Mouse (Mus musculus): ENCODE results near the gene Adamtsl3.

The Adamtsl3 gene

DNA sequence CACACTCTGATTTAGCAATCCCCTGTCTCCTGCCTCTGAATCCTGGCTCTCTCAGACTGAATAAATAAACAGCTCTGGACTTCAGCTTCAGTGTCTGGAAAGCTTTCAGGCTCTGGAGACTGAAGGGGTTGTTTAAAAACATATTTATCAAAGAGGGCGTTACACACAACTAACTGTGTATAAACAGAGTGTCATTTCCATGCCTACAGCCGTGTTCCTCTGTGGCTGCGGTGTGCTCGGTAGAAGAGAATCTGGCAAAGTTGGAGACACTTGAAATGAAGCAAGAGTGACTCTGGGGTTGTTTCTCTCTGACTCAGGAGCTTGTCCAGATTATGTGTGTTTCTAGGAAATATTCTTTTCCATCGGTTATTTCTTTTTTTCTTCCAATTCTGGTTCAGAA is 167.0 kb downstream of the Adamtsl3 start:
- no peak for ATAC-seq (ENCODE audit: low TSS enrichment)

DNA sequence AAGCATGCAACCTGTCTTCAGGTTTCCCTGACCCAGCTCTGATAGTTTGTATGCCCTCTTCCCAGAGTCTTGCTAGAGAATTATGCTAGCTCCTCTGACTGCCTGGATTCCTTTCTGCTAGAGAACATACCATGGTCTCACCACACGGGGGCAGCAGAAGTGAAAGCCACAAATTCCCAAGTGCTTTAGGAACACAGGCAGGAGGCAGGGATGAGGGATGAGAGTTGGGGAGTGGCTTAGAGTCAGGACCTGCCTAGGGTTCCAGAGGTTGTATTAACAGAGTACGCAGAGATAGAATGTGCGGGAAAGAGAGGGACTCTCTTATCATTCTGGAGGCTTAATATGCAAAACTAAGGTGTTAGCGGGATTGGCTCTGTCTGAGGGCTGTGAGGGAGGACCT is 168.6 kb downstream of the Adamtsl3 start:
- ATAC-seq (ENCODE audit: low TSS enrichment): peak; percentile 88

GRCm38 (mm10) chr7:82530583-82530982 is 195.1 kb downstream of the Adamtsl3 start:
- ATAC-seq (ENCODE audit: low TSS enrichment): no peak

DNA sequence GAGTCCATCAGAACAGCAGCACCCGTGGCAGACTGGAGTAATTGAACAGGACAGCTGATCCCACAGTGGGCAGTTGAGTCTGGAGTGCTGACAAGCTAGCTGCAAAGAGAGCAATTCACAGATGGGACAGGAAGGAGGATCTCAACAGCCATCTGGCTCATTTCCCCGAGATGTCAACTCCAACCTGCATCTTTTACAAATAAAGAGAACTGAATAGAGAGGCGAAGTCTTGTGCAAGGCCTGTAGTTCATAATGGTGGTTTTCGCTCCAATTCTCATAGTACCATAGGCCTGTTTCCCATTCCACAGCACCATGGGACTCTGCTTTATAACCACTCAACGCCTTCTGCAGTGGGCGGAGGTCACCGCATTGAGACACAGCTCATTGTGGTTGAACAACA is 195.9 kb downstream of the Adamtsl3 start:
- ATAC-seq (ENCODE audit: low TSS enrichment): no peak

DNA sequence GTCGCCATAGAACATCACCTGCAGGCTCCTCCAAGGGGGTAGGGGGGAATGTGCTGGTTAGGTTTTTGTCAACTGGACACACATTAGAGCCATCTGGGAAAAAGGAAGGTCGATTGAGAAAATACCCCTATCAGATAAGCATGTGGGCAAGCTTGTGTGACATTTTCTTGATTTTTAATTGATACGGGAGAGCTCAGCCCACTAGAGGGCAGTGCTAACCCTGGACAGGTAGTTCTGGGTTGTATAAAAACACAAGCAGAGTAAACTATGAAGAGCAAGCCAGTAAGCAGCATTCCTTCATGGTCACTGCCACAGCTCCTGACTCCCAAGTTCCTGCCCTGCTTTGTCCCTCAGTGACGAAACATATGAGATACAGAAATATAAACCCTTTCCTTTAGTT is 197.7 kb downstream of the Adamtsl3 start:
- ATAC-seq (ENCODE audit: low TSS enrichment): no peak

- ATAC-seq (ENCODE audit: low TSS enrichment): no peak
Measured at GRCm38 (mm10) chr7:82533747-82534504, 198.4 kb downstream of the Adamtsl3 start.

- ATAC-seq (ENCODE audit: low TSS enrichment): no peak
Measured at GRCm38 (mm10) chr7:82544390-82544919, 209.0 kb downstream of the Adamtsl3 start.

DNA sequence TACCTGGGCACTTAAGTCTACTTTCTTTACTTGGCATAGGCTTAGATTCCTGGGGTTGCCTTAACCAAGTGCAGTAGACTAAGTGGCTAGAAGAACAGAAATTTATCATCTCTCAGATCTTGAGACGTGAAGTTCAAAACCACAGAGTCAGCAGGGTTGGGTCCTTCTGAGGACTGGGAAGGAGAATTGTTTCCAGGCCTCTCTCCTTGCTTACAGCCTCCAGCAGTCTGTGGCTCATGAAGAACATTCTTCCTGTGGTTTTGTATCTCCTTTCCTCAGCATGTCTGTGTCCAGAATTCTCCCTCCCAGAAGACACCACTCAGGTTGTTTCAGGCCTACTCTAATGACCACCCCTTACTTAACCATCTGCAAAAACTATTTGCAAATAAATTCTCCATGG is 216.5 kb downstream of the Adamtsl3 start:
- ATAC-seq (ENCODE audit: low TSS enrichment): no peak

DNA sequence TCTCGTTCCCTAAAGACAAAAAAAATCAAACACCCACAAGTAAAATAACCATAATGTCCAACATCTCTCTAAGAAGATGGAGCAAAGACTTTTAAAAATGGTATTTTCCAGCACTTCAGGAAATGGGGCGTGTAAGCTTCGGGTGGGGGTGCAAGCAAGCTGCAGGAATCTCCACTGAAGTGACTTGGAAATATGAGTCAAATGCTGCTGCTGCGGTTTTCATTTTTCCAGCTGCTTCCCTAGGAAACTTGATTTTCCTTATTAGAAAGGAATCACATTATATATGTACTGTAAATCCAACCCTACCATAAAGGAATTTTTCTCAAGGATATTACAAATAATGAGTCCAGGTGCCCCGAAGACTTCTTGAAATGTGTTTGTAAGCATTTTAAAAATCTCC is 220.3 kb downstream of the Adamtsl3 start:
- ATAC-seq (ENCODE audit: low TSS enrichment): no peak

DNA sequence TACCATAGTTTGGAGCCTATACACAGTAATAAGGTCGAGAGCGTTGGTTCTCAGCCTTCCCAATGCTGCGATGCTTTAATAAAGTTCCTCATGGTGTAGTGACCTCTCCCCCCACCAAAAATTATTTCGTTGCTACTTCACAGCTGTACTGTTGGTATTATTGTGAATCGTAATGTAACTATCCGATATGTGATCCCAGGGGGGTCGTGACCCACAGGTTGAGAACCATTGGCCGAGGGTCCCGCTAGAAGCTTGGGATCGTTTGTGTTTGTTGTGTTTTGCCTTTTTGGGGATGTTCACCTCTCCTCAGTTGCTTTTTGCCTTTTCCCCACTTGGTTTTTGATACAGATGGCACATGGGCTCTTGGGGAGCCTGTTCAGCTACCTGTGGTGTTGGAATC is 220.9 kb downstream of the Adamtsl3 start:
- no peak for ATAC-seq (ENCODE audit: low TSS enrichment)

GRCm38 (mm10) chr7:82557111-82557510 is 221.6 kb downstream of the Adamtsl3 start:
- no peak for ATAC-seq (ENCODE audit: low TSS enrichment)

- ATAC-seq (ENCODE audit: low TSS enrichment): no peak
Measured at GRCm38 (mm10) chr7:82566688-82567087, 231.2 kb downstream of the Adamtsl3 start.

- ATAC-seq (ENCODE audit: low TSS enrichment): no peak
Measured at GRCm38 (mm10) chr7:82567811-82568210, 232.3 kb downstream of the Adamtsl3 start.

DNA sequence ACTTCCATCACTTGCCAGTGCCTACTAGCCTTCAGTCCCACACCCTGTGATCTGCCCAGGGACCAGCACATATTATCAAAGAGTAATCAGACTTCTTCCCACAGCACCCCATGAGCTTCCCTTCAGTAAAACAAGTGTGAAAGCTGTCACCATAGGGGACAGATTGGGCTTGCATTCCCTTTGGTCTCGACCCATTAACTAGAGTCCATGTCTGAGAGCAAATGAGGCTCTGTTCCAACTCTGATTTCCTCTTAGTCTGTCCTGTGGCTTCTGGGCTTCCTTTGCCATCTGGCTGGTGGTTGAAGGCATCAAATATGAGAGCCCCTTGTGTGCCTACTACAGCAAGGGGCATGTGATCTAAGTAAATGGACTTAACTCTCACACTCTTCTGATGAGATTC is 237.5 kb downstream of the Adamtsl3 start:
- no peak for ATAC-seq (ENCODE audit: low TSS enrichment)

- no peak for ATAC-seq (ENCODE audit: low TSS enrichment)
Measured at GRCm38 (mm10) chr7:82580007-82580406, 244.5 kb downstream of the Adamtsl3 start.

DNA sequence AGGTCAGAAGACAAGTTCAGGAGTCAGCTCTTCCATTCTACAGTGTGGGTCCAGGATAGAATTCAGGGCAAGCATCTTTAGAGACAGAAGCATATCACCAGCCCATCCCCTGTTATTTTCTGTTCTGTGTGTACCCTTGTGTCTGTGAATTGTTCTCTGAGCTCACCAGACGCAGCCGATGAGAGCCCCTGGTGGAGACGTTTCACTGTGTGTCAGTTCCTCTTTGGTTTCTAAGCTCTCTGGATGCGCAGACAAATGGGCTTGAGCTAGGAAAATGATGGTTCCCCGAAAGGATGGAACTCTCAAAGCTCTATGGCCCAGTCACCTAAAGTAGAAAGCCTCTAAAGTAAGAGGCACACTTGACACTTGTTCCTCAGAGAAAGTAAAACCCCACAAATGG is 246.3 kb downstream of the Adamtsl3 start:
- no peak for ATAC-seq (ENCODE audit: low TSS enrichment)

- ATAC-seq (ENCODE audit: low TSS enrichment): no peak
Measured at GRCm38 (mm10) chr7:82582534-82582933, 247.0 kb downstream of the Adamtsl3 start.

DNA sequence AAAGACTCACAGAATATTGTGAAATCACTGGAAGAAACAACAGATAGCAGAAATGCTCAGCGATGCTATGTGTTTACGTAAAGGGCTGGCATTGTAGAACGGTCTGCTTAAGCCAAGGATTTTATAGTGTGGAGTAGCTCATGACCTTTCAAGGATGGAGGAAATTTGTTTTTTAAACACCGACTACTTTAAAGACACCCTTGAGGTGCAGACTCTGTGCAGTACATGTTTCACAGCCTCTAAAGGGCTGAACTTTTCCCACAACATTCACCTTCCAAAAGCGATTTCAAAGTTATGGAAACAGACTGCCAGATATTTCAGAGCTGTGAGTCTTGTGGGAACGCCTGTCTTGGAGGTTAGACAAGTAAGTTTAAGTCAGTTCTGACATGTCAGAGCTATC is 255.4 kb downstream of the Adamtsl3 start:
- ATAC-seq (ENCODE audit: low TSS enrichment): no peak

DNA sequence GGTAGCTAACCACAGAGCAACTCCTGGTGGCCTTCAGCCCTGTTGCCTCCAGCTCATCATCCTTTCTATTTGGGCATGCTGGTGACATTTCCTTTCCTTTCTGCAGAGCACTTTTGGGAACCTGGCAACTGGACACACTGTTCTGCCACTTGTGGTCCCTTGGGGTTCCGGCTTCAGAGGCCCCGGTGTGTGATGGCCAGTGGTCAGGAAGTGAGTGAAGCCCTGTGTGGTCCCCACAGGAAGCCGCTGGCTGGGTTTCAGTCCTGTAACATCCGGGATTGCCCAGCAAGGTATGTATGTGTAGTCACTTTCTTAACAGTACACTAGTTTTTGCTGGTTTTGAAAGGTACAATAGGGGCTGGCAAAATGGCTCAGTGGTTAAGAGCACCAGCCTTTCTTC is 266.5 kb downstream of the Adamtsl3 start:
- ATAC-seq (ENCODE audit: low TSS enrichment): no peak

DNA sequence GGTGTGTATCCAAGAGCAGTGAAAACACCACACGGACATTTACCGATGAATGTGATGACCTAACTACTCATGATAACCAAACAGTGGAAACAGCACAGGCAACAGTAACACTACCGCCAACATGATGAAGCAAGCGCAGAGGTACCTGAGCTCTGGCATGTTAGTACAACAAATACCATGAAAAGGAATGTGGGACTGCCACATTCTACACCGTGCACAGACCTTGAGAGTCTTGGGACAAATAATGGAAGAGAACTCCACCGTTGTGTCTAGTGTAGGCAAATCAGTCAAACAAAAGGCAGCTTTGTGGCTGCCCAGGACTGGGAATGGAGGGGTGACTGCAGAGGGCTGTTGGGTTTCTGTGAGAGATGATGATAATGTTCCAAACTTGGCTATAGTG is 269.9 kb downstream of the Adamtsl3 start:
- ATAC-seq (ENCODE audit: low TSS enrichment): no peak

GRCm38 (mm10) chr7:82609629-82610028 is 274.1 kb downstream of the Adamtsl3 start:
- ATAC-seq (ENCODE audit: low TSS enrichment): no peak

DNA sequence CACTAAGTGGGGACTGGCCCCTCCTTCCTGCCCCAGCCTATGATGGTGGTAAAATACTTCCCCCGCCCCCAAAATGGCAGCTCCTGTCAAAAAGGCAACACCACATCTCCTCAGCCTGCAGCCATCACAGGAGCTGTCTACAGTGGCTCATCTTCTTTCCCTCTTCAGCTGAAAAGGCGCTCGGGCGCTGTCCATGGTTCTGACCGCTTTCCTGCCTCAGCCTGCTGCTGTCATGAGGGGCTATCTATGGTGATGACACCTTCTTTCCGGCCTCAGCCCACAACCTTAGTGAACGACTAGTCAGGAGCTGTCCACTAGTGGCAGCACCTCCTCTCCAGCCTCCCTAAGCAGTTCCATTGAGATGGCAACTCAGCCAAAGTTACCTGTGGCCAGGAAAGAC is 289.8 kb downstream of the Adamtsl3 start:
- ATAC-seq (ENCODE audit: low TSS enrichment): no peak

GRCm38 (mm10) chr7:82647183-82647582 is 311.7 kb downstream of the Adamtsl3 start:
- ATAC-seq (ENCODE audit: low TSS enrichment): no peak

DNA sequence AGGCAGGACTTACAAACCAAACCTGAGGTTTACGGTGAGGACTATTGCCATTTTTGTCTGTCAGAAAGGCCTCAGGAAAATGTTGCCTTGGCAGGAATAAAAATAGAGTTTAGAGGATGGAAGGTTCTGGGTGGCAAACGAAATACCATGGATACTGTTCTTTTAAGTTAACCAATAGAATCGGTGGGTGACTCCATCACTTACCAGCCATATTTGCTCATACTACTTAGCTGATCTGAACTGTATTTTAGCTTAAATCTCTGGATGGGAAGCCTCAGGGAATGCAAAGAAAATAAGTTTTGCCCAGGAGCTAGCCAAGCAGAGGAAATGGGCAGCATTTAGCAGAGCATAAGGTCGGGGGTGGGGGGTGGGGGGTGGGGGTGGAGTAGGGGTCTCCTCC is 312.4 kb downstream of the Adamtsl3 start:
- ATAC-seq (ENCODE audit: low TSS enrichment): no peak
